Mouse (Mus musculus): Measurements from ENCODE around the gene Ank. TPM values are rescaled to one million over a fixed set of nuclear protein-coding genes. Genes with fewer than 3 reads are reported as not detected.
A peak's percentile ranks its signal among the peaks of the same experiment; 100 is the strongest.

The Ank gene
- polyA plus RNA-seq, 1 experiment from 2014 or later, result 13.9 TPM

DNA sequence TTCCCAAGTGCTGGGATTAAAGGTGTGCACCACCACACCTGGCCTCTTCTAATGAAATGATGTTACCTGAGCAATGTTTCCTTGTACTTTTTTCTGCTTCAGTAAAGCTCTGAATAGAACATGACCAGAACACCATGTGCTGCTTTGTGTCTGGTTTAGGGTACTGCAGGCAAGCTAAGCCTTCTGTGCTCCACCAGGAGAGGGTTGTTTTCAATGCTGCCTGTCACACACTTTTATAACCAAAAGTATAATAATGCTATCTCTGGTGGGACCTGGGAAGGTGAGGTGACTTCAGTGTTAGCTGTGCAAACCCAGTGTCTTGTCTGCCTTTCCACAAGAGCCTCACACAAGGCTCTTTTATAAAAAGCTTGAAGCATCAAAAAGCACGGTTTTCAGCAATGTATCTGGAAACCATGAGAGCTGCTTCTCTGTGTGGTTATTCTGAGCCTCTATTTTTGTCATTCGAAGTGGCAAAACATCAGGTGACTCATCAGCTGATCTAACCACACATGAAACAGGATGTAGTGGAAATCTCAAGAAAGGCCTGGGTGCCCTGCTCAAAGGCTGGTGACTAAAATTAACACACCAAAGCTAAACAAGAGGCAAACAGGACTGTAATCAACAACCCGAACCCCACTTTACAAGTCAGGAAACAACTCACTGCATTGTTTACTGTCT is 130.1 kb downstream of the Ank start:
- no peaks in the 10 kb centered on the region for H3K4me1 ChIP-seq (ENCODE audit: control insufficient read depth, insufficient read depth, low read length)
- WGBS, result 65% methylated on average over 3 of the region's 3 CpGs
- DNase-seq (ENCODE audit: low spot score), result no peak

DNA sequence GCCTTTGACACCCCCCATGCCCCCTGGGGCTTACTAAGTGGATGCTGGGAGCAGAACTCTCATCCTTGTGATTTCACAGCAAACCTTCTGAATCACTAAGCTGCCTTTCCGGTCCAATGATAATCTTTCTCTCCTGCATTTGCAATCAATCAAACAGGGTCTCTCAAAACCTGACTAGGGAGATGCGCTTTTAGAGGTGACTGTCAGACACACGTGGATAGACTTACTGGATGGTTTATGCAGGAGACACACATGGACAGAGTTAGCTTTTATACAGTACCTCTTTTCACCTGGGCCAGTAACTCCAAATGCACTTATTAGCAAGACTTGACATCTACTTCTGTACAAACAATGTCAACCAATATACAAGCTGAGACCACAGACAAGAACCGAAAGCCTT is 131.0 kb downstream of the Ank start:
- no peaks in the 10 kb centered on the region for H3K4me1 ChIP-seq (ENCODE audit: control insufficient read depth, insufficient read depth, low read length)
- H3K9me3 ChIP-seq (replicated peaks; ENCODE audit: control insufficient read depth, low read length), result no peaks in the 10 kb centered on the region
- peaks cover 39% of the 10 kb centered on the region for H3K36me3 ChIP-seq (ENCODE audit: control insufficient read depth, insufficient read depth, low read length)
- DNase-seq (ENCODE audit: low spot score), result no peak
- no peak for ATAC-seq
- H3K27me3 ChIP-seq (replicated peaks; ENCODE audit: control insufficient read depth, insufficient read depth, low read length), result no peaks in the 10 kb centered on the region
- no peak overlapping the region for H3K27ac ChIP-seq (ENCODE audit: low read depth, low read length)
- H3K4me3 ChIP-seq (ENCODE audit: low read depth, low read length), result no peak overlapping the region
- H3K4me2 ChIP-seq (ENCODE audit: low read length), result no peak overlapping the region
- no peak overlapping the region for H3K9ac ChIP-seq (ENCODE audit: low read length)
- WGBS, result 84% methylated on average over 4 of the region's 4 CpGs

More for the DNA sequence above, 130.1 kb downstream of the Ank start:
- Histone ChIP-seq H3K27ac (ENCODE audit: low read depth, low read length) (no peak overlapping the region), H3K4me3 (ENCODE audit: low read depth, low read length) (no peak overlapping the region), H3K36me3 (ENCODE audit: control insufficient read depth, insufficient read depth, low read length) (peaks cover 41% of the 10 kb centered on the region), H3K9me3 (replicated peaks; ENCODE audit: control insufficient read depth, low read length) (no peaks in the 10 kb centered on the region), H3K4me2 (ENCODE audit: low read length) (no peak overlapping the region), H3K27me3 (replicated peaks; ENCODE audit: control insufficient read depth, insufficient read depth, low read length) (no peaks in the 10 kb centered on the region), H3K9ac (ENCODE audit: low read length) (no peak overlapping the region)
- no peak for ATAC-seq

DNA sequence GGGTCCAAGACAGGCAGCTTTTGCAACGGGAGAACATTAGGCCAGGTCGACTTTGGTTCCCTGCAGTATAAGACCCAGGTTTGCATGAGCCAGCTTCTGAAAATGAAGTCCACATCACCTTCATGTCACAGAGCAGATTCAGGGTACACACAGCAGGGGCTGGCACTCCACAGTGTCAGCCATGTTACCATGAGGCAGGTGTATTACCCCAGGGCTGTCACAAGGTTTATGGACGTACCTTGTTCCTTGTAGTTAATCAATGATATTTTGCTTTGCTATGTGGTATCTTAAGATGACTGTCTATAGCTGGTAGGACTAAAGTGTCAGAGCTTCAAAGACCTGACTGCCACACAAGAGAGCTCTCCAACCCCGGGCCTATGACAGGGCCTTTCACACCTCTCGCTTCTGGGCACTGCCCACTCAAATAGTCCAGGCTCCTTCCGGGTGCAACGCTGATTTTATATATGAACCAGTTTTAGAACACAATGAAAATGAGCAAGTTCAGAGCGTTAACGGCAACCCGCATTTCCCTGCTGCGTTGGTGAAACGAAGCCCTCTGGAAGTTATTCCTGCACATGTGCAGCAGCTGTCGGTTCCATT is 132.4 kb downstream of the Ank start:
- no peak overlapping the region for H3K9ac ChIP-seq (ENCODE audit: low read length)
- WGBS, result 94% methylated on average over 13 of the region's 13 CpGs
- no peaks in the 10 kb centered on the region for H3K27me3 ChIP-seq (replicated peaks; ENCODE audit: control insufficient read depth, insufficient read depth, low read length)
- H3K36me3 ChIP-seq (ENCODE audit: control insufficient read depth, insufficient read depth, low read length), result peaks cover 32% of the 10 kb centered on the region
- H3K4me2 ChIP-seq (ENCODE audit: low read length), result no peak overlapping the region
- DNase-seq (ENCODE audit: low spot score) (no peak), ATAC-seq (no peak)
- no peak overlapping the region for H3K4me3 ChIP-seq (ENCODE audit: low read depth, low read length)
- no peak overlapping the region for H3K27ac ChIP-seq (ENCODE audit: low read depth, low read length)
- no peaks in the 10 kb centered on the region for H3K4me1 ChIP-seq (ENCODE audit: control insufficient read depth, insufficient read depth, low read length)
- no peaks in the 10 kb centered on the region for H3K9me3 ChIP-seq (replicated peaks; ENCODE audit: control insufficient read depth, low read length)

DNA sequence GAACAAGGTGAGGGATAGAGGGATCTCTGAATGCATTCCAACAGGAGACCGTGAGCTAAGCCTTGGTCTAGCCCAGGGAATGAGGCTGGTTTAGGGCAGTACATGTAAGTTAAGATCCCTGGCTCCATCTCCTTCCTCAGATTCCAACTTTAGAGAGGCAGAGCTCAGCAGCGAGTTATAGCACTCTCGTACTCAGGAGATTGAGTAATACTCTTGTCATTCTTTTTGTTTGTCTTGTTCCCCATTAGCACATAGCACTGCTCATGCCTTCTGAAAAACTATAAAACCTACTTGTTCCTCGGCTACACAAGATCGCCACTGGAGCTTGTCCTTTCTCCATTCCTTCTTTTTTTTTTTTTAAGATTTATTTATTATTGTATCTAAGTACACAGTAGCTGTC is 134.0 kb downstream of the Ank start:
- Histone ChIP-seq H3K4me2 (ENCODE audit: low read length) (no peak overlapping the region), H3K36me3 (ENCODE audit: control insufficient read depth, insufficient read depth, low read length) (peaks cover 37% of the 10 kb centered on the region), H3K9me3 (replicated peaks; ENCODE audit: control insufficient read depth, low read length) (no peaks in the 10 kb centered on the region), H3K9ac (ENCODE audit: low read length) (no peak overlapping the region), H3K4me1 (ENCODE audit: control insufficient read depth, insufficient read depth, low read length) (no peaks in the 10 kb centered on the region), H3K4me3 (ENCODE audit: low read depth, low read length) (no peak overlapping the region), H3K27me3 (replicated peaks; ENCODE audit: control insufficient read depth, insufficient read depth, low read length) (no peaks in the 10 kb centered on the region), H3K27ac (ENCODE audit: low read depth, low read length) (no peak overlapping the region)
- WGBS, result 97% methylated on average over 5 of the region's 5 CpGs
- ATAC-seq, result no peak
- no peak for DNase-seq (ENCODE audit: low spot score)

DNA sequence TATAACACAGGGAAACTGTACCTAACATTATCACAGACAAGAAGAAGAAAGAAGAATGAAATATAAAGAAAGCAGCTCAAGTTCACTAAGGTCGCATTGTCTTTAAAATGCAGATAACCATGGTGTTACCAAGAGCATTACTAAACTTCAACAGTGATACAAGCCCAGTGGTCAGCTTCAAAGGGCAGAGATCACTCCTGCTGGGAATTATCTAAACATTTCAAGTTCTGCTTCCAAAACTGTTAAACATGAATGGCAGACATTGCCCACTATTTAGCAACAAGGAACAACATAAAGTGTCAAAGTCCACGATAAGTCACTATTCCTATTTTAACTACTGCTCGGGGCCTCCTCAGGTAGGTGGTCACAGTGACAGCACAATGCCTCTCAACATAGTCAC is 138.1 kb downstream of the Ank start:
- H3K36me3 ChIP-seq (ENCODE audit: control insufficient read depth, insufficient read depth, low read length), result peaks cover 54% of the 10 kb centered on the region
- ATAC-seq (no peak), DNase-seq (ENCODE audit: low spot score) (no peak)
- H3K27me3 ChIP-seq (replicated peaks; ENCODE audit: control insufficient read depth, insufficient read depth, low read length), result no peaks in the 10 kb centered on the region
- H3K4me3 ChIP-seq (ENCODE audit: low read depth, low read length), result no peak overlapping the region
- H3K9ac ChIP-seq (ENCODE audit: low read length), result no peak overlapping the region
- H3K4me1 ChIP-seq (ENCODE audit: control insufficient read depth, insufficient read depth, low read length), result no peaks in the 10 kb centered on the region
- H3K27ac ChIP-seq (ENCODE audit: low read depth, low read length), result no peak overlapping the region
- H3K4me2 ChIP-seq (ENCODE audit: low read length), result no peak overlapping the region
- H3K9me3 ChIP-seq (replicated peaks; ENCODE audit: control insufficient read depth, low read length), result no peaks in the 10 kb centered on the region
- WGBS, result 90% methylated on average over 3 of the region's 3 CpGs

DNA sequence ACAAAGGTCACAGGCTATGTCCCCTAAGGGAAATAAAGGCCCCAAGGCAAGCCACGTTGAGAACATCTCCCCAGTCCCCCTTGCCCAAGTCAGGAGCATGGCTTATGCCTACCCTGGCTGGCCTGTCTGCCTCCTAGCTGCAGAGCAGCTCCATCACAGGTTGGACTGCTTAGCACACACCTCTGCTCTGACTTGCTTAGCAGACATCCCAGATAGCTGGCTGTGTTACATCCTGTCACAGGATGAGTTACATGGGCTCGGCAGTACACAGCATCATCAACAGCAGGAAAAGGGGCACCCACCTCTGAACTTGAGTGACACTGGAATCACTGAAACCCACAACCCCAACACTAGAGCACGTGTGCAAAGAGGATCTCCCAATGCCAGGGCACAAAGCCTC is 138.8 kb downstream of the Ank start:
- Histone ChIP-seq H3K27me3 (replicated peaks; ENCODE audit: control insufficient read depth, insufficient read depth, low read length) (no peaks in the 10 kb centered on the region), H3K4me1 (ENCODE audit: control insufficient read depth, insufficient read depth, low read length) (no peaks in the 10 kb centered on the region), H3K4me2 (ENCODE audit: low read length) (no peak overlapping the region), H3K4me3 (ENCODE audit: low read depth, low read length) (no peak overlapping the region), H3K36me3 (ENCODE audit: control insufficient read depth, insufficient read depth, low read length) (peaks cover 53% of the 10 kb centered on the region), H3K9ac (ENCODE audit: low read length) (no peak overlapping the region), H3K27ac (ENCODE audit: low read depth, low read length) (no peak overlapping the region), H3K9me3 (replicated peaks; ENCODE audit: control insufficient read depth, low read length) (no peaks in the 10 kb centered on the region)
- DNase-seq (ENCODE audit: low spot score) (no peak), ATAC-seq (no peak)
- WGBS, result 89% methylated on average over 3 of the region's 3 CpGs

DNA sequence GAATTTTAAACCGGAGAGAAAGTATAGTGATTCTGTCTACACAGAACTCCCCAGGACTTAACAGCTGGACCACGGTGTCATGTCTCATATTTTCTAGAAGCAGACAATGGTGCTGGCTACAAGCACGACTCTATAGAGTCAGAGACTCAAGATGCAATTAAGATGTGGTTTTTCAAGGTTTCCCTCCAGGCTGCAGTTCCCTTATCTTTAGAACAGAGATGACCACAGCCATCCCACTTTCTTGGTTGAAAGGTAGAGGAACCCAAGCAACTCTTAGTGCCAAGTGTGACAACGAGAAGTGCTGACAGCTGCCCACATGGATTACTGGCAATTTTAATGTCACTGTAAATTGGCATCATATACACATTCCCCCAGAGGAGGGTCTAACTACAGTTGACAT is 143.1 kb downstream of the Ank start:
- Histone ChIP-seq H3K36me3 (ENCODE audit: control insufficient read depth, insufficient read depth, low read length) (peaks cover 64% of the 10 kb centered on the region), H3K27ac (ENCODE audit: low read depth, low read length) (no peak overlapping the region), H3K4me2 (ENCODE audit: low read length) (no peak overlapping the region), H3K9me3 (replicated peaks; ENCODE audit: control insufficient read depth, low read length) (no peaks in the 10 kb centered on the region), H3K4me1 (ENCODE audit: control insufficient read depth, insufficient read depth, low read length) (no peaks in the 10 kb centered on the region), H3K4me3 (ENCODE audit: low read depth, low read length) (no peak overlapping the region), H3K9ac (ENCODE audit: low read length) (no peak overlapping the region), H3K27me3 (replicated peaks; ENCODE audit: control insufficient read depth, insufficient read depth, low read length) (no peaks in the 10 kb centered on the region)
- DNase-seq (ENCODE audit: low spot score), result no peak
- ATAC-seq, result no peak
- WGBS, result 79% methylated on average over 4 of the region's 4 CpGs

DNA sequence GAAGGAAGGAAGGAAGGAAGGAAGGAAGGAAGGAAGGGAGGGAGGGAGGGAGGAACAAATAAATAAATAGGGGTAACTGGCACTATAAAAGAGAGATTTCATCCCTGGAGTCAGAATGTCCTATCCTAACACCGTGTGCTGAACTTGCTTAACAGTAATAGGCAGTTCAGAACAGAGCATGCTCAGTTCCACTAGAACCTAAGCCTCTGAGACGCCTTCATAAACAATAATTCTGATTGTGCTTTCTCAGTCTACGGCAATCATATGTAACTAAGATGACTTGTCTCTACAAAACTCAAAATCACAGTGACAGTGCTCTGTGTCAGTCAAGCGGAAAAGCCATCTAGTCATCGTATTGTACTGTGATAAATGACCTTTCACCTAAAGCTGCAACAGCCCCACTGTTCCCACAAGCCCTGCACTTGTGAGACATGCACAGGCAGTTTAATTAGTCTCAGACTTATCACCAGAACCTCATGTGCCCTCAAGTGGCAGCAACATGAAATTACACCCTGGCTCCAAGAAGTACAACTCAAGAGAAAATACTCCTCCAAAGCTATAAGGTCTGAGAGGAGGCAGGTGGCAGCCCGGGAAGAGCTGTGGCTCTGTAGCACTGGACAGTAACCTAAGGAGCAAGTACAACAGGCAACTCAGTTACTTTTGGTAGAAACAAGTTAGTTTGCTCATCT is 146.2 kb downstream of the Ank start:
- peak; percentile 91 for DNase-seq (ENCODE audit: low spot score)
- Histone ChIP-seq H3K4me1 (ENCODE audit: control insufficient read depth, insufficient read depth, low read length) (no peaks in the 10 kb centered on the region), H3K4me3 (ENCODE audit: low read depth, low read length) (no peak overlapping the region), H3K4me2 (ENCODE audit: low read length) (no peak overlapping the region), H3K27me3 (replicated peaks; ENCODE audit: control insufficient read depth, insufficient read depth, low read length) (no peaks in the 10 kb centered on the region), H3K36me3 (ENCODE audit: control insufficient read depth, insufficient read depth, low read length) (peaks cover 61% of the 10 kb centered on the region), H3K27ac (ENCODE audit: low read depth, low read length) (no peak overlapping the region), H3K9ac (ENCODE audit: low read length) (no peak overlapping the region), H3K9me3 (replicated peaks; ENCODE audit: control insufficient read depth, low read length) (no peaks in the 10 kb centered on the region)
- WGBS, result 53% methylated on average over 6 of the region's 6 CpGs
- peak; percentile 86 for ATAC-seq

DNA sequence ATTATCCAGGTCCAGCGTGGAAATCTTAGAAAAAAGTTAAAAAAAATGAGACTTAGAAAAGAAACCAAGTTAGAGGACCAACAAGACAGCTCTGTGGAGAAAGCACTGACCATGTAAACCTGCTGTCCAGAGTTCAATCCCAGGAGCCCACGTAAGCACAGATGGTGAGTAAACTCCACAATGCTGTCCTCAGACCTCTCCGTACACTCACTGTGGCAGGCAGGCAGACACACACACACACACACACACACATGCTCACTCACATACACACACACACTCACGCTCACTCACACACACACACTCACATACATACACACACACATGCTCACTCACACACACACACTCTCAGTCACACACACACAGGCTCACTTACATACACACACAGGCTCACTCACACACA is 146.8 kb downstream of the Ank start:
- peaks cover 62% of the 10 kb centered on the region for H3K36me3 ChIP-seq (ENCODE audit: control insufficient read depth, insufficient read depth, low read length)
- no peaks in the 10 kb centered on the region for H3K9me3 ChIP-seq (replicated peaks; ENCODE audit: control insufficient read depth, low read length)
- H3K4me1 ChIP-seq (ENCODE audit: control insufficient read depth, insufficient read depth, low read length), result no peaks in the 10 kb centered on the region
- 92% methylated on average over 4 of the region's 4 CpGs for WGBS
- ATAC-seq (0 out of 2 replicates have a peak, but pooled peaks have one; percentile 18), DNase-seq (ENCODE audit: low spot score) (no peak)
- H3K4me2 ChIP-seq (ENCODE audit: low read length), result no peak overlapping the region
- H3K27me3 ChIP-seq (replicated peaks; ENCODE audit: control insufficient read depth, insufficient read depth, low read length), result no peaks in the 10 kb centered on the region
- no peak overlapping the region for H3K9ac ChIP-seq (ENCODE audit: low read length)
- no peak overlapping the region for H3K4me3 ChIP-seq (ENCODE audit: low read depth, low read length)
- no peak overlapping the region for H3K27ac ChIP-seq (ENCODE audit: low read depth, low read length)

Measured in forebrain, embryonic 14.5 days (tissue).